Mouse (Mus musculus) spleen, adult 2 months (tissue): ENCODE results near the gene Ppp2r2d.

Source experiments
- CTCF ChIP-seq: fragments of 200-500 bp; IDR thresholded peaks from 2 replicates; pipeline ENCODE4 v1.5.1; 2011; ENCODE audit warnings: mild to moderate bottlenecking, inconsistent platforms; ENCODE audit not compliant: insufficient read depth, insufficient read length, insufficient replicate concordance; ENCODE audit errors: extremely low read depth
- POLR2A ChIP-seq: fragments of 200-500 bp; IDR thresholded peaks from 2 replicates; pipeline ENCODE4 v1.6.1; 2011; ENCODE audit warnings: low read depth, low read length, inconsistent platforms

GRCm38 (mm10) chr7:138856670-138857069, 10.8 kb downstream of the Ppp2r2d start:
- TF ChIP-seq POLR2A: no peak
- no peak for TF ChIP-seq CTCF
